Mouse (Mus musculus) heart, postnatal 25 days (tissue): ENCODE results near the gene Myadm. TPM values are rescaled to one million over a fixed set of nuclear protein-coding genes. Genes with fewer than 3 reads are reported as not detected.

Source experiments
- DNase-seq: peaks from one replicate; pipeline ENCODE4 v3.0.0; 2022; ENCODE audit warnings: low spot score
- intact Hi-C: fragments of 180-260 bp; cut with DNase I; formaldehyde crosslinking; loops from one replicate; pipeline ENCODE4 v1.15.1; 2025
- total RNA-seq, 2 experiments: library from RNA; stranded (reverse); gene quantifications; 2 replicates each; pipeline ENCODE4 v1.2.3; 2021

The Myadm gene
- total RNA-seq, 2 experiments from 2014 or later, result 157 to 191 TPM

- DNase-seq, result no peak
Measured at GRCm38 (mm10) chr7:3347366-3348287, 58.7 kb downstream of the Myadm start.

DNA sequence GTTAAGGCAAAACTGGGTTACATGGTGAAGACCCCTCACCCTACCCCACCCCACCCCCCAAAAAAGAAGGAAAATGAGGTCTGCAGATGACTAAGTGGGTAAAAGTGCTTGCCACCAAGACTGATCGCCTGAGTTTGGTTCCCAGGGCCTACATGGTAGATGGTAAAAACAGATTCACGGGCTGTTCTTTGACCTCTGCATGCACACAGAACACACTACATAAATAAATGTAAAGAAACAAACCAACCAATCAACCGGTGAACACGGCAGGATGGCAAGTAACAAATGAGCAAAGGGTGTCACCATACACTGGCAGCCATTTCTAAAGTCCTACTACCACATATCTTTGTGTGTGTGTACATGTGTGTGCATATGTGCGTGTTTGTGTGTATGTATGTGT lies 59.4 kb downstream of the Myadm start:
- intact Hi-C loops, result no loop called here
- no peak for DNase-seq

More at GRCm38 (mm10) chr7:3347366-3348287, 58.7 kb downstream of the Myadm start:
- intact Hi-C loops, result no loop called here

DNA sequence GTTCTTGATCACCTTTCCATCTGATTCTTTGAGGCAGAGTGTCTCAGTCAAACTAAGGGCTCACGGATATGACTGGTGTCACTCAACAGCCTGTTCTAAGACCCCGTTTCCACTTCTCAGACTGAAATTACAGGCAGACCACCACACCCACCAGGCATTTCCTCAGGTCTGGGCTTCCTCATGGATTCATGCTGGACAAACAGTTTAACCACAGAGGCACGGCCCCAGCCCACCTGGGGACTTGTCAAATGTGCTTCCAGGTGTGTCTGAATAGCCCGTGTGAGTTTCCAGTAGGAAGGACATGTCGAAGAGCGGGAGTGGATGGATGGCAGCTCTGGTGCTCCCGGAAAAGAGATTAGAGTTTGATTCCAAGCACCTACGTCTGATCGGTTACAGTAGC lies 60.9 kb downstream of the Myadm start:
- DNase-seq, result no peak
- intact Hi-C loops, result no loop called here

Other genes starting within 250 kb of the Myadm start
- not detected for gene AU018091, start 119.9 kb upstream of the Myadm start, total RNA-seq
- not detected for gene Nlrp12, start 39.3 kb upstream of the Myadm start, total RNA-seq
- gene Prkcg, start 99 bp downstream of the Myadm start, total RNA-seq, result 1 to 10 TPM; 1.3 to 3.1 TPM
- 1 to 10 TPM; 3.5 to 4.3 TPM for gene Cacng7, start 43.9 kb downstream of the Myadm start, total RNA-seq
- gene Cacng8, start 101.6 kb downstream of the Myadm start, total RNA-seq, result not detected
- gene Cacng6, start 135.1 kb downstream of the Myadm start, total RNA-seq, result under 1 TPM; 0.45 to 0.70 TPM
- gene Tarm1, start 213.5 kb downstream of the Myadm start, total RNA-seq, result not detected